11 mouse cellular contexts compared by ENCODE assay signal in the genomic region with DNA sequence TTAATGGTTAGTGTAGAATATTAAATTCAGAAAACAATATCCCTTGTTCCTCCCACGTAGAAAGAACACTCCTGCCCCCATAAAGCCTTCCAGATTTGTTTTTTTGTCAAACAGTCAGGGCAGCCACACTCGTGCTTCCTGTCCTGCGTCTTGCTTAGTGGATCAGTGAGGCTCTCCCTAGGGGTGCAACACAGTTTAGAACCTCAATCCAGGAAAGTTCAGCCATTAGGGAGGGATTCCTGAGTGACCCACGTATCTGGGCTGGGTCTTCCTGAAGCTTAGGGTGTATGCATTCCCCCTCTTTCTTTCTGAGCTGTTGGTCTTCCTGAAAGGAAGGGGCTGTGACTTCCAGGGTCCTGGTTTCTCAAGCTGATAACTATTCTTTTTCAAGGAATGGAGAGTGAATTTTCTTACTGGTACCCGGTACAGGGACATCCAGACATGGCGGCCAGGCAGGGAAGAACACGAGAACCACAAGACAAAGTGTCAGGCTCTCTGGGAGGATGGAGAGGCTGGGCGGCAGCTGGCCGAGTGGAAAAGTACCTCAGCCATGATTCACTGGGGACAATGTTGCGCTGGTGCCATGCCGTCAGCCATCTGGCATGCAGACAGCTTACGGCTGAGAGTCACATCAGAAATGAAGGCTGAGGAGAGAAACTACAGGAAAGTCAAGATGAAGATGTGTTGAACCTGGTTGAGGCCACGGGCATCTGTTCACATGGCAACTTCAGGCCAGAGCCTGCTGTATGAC. TPM values are rescaled to one million over a fixed set of nuclear protein-coding genes. Genes with fewer than 3 reads are reported as not detected.
DNase-seq lines count a peak whose midpoint lies in the region; ATAC-seq lines count a peak whose summit lies in the region.
"Had no signal": no experiment of that assay in that cellular context is flagged by ENCODE, and none has a peak within 500 bp of the region (broad histone marks: within the 10 kb centered on the region; RNA-seq: fewer than 3 reads in every experiment).

No protein-coding gene starts in this region.

- DNase-seq in cerebellum, adult 18-20 months = peak; percentile 45 to 53
- DNase-seq in layer of hippocampus, adult 18-20 months (ENCODE audit: low spot score in 2 of 2) = peak; percentile 47 to 65
- no peak for DNase-seq in layer of hippocampus, adult 9-10 months (ENCODE audit: low spot score)
- DNase-seq in adrenal gland, postnatal 14 days = peak; percentile 81
- peak; percentile 29 to 56 for DNase-seq in heart, postnatal 14 days
- no peak for DNase-seq in lung, postnatal 36 days
- DNase-seq in ovary, postnatal 14 days (ENCODE audit: low spot score) = no peak
- DNase-seq: B cell, adult 2 months; kidney, postnatal 10 days; thymus, postnatal 4 days had no signal

- ATAC-seq in cerebellum, adult (ENCODE audit: insufficient number of reproducible peaks, low FRiP score, low TSS enrichment) = no peak

- intact Hi-C loops in heart, postnatal 14 days (cut with DNase I) = no loop called here

RNA-seq across cellular contexts. Expression of gene Htra1, which starts 12.8 kb away (rescaled TPM):
- total RNA-seq in layer of hippocampus, adult 18-20 months (2021) = 100 to 1,000 TPM; 257 to 274 TPM
- 77.0 and 81.6 TPM in 2 replicates for total RNA-seq in adrenal gland, postnatal 14 days (2021)
- total RNA-seq in heart, postnatal 14 days (2021) = 100 to 1,000 TPM; 151 to 162 TPM

RNA-seq across cellular contexts. Expression of gene Plekha1, which starts 57.6 kb away (rescaled TPM):
- 10 to 100 TPM; 84.7 TPM for total RNA-seq in layer of hippocampus, adult 18-20 months (2021)
- 25.6 and 31.6 TPM in 2 replicates for total RNA-seq in adrenal gland, postnatal 14 days (2021)
- 10 to 100 TPM; 46.7 to 51.4 TPM for total RNA-seq in heart, postnatal 14 days (2021)

Comparison
In these comparisons a context has a peak if more than half of its experiments do, and no peak if none do; other contexts are left out.
1. DNase-seq: peak in cerebellum, adult 18-20 months (2 of 2), layer of hippocampus, adult 18-20 months (2 of 2), adrenal gland, postnatal 14 days (single experiment) and heart, postnatal 14 days (2 of 2); none in layer of hippocampus, adult 9-10 months (single experiment), lung, postnatal 36 days (single experiment) and ovary, postnatal 14 days (single experiment).